Mouse (Mus musculus) liver, postnatal 0 days (tissue): ENCODE results near the gene Patl2. TPM values are rescaled to one million over a fixed set of nuclear protein-coding genes. Genes with fewer than 3 reads are reported as not detected.

Experiments
- ATAC-seq: fragments of 200-750 bp; cut with Nextera tagmentation; 2 replicates; pipeline ENCODE4 v1.8.0; 2017; ENCODE audit warnings: mild to moderate bottlenecking, moderate library complexity
- DNase-seq: peaks from one replicate; pipeline ENCODE4 v3.0.0-alpha.2; 2016
- H3K27ac ChIP-seq: fragments of 300-500 bp; sonication (generic); 2 replicates; pipeline ENCODE4 v1.5.1; 2014; ENCODE audit warnings: antibody characterized with exemption, moderate library complexity, mild to moderate bottlenecking, low read depth
- H3K27me3 ChIP-seq: fragments of 300-500 bp; sonication (generic); 2 replicates; pipeline ENCODE4 v1.6.1; 2014; ENCODE audit warnings: low read length, control low read depth, mixed read lengths; ENCODE audit not compliant: insufficient read depth
- H3K36me3 ChIP-seq: fragments of 300-500 bp; sonication (generic); replicated peaks from 2 replicates; pipeline ENCODE4 v1.6.1; 2014; ENCODE audit warnings: mild to moderate bottlenecking, control low read depth, low read length, moderate library complexity, mixed read lengths; ENCODE audit not compliant: insufficient read depth
- H3K4me1 ChIP-seq: fragments of 300-500 bp; sonication (generic); 2 replicates; pipeline ENCODE4 v1.6.1; 2014; ENCODE audit warnings: antibody characterized with exemption, mild to moderate bottlenecking, control low read depth; ENCODE audit not compliant: insufficient read depth
- H3K4me2 ChIP-seq: fragments of 300-500 bp; sonication (generic); 2 replicates; pipeline ENCODE4 v1.6.1; 2014; ENCODE audit warnings: low read depth, mild to moderate bottlenecking, low read length, moderate library complexity, mixed read lengths
- H3K4me3 ChIP-seq: fragments of 300-500 bp; sonication (generic); 2 replicates; pipeline ENCODE4 v1.5.1; 2014; ENCODE audit warnings: low read depth, low read length
- H3K9ac ChIP-seq: fragments of 300-500 bp; sonication (generic); replicated peaks from 2 replicates; pipeline ENCODE4 v1.6.1; 2014; ENCODE audit warnings: mild to moderate bottlenecking, moderate library complexity
- H3K9me3 ChIP-seq: fragments of 300-500 bp; sonication (generic); 2 replicates; pipeline ENCODE4 v1.6.1; 2016; ENCODE audit warnings: mild to moderate bottlenecking, control low read depth, low read length, mixed read lengths
- CTCF ChIP-seq: sonication (generic); IDR thresholded peaks from 2 replicates; pipeline ENCODE4 v1.5.1; 2016; ENCODE audit warnings: antibody characterized with exemption, low read depth
- EP300 ChIP-seq: IDR thresholded peaks from 2 replicates; pipeline ENCODE4 v1.6.1; 2016; ENCODE audit warnings: antibody characterized with exemption, low read depth, mild to moderate bottlenecking
- WGBS: fragments of 180-500 bp; shearing (Covaris S2); extraction: QIAGEN DNeasy Blood & Tissue Kit; methylation state at CpG from one replicate; pipeline ENCODE4 v1.1.7; 2014; ENCODE audit not compliant: insufficient replicate concordance; 5-methylcytosine and 5-hydroxymethylcytosine counted together
- polyA plus RNA-seq: library from polyadenylated mRNA; unstranded; fragments of >200 nt; fragmentation: Nextera tagmentation; extraction: Ambion mirVana; gene quantifications from 2 replicates; pipeline ENCODE4 v1.2.1, GENCODE M21; 2015

Patl2 gene
- polyA plus RNA-seq, 1 experiment from 2014 or later = 0.18 TPM

DNA sequence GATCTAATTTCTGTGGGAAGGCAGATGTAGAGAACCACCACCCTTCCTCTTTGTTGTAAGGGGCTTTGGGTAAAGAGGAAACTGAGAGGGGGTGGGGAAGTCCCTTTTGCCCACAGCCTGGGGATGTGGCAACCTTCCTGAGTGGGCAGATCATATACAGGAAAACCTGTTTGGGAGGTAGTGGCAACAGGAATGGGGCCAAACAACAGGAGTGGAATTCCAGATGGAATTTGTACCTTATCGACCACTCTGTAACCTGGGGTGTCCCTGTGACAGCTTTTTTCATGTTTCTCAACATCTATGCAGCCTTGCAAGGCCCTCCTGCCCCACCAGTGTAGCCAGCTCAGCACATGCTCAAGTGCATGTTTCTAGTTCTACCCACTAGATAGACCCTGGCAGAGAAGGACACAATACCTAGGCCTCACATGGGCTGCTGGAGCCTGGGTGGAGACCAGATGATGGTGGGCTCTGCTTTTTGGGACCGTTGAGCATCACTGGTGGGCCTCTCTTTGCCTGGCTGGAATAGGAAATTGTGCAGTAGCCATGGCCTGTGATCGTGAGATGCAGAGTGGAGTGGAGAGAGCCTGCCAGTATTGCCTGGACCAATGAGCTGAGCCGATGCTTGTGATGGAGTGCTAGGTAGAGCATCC lies 29.8 kb downstream of the Patl2 start:
- Histone ChIP-seq H3K27ac (peak overlapping the region; percentile 62), H3K36me3 (peaks cover 29% of the 10 kb centered on the region), H3K4me3 (no peak overlapping the region), H3K4me2 (peak overlapping the region; percentile 16; the same call in 1 of the 2 replicates), H3K4me1 (peaks cover 19% of the 10 kb centered on the region), H3K9ac (no peak overlapping the region), H3K27me3 (no peaks in the 10 kb centered on the region), H3K9me3 (no peaks in the 10 kb centered on the region)
- peak; percentile 60 for DNase-seq
- TF ChIP-seq CTCF (no peak), EP300 (peak; percentile 58; the same call in 1 of the 2 replicates)
- 50% methylated on average over 4 of the region's 4 CpGs for WGBS
- peak; percentile 89 for ATAC-seq

DNA sequence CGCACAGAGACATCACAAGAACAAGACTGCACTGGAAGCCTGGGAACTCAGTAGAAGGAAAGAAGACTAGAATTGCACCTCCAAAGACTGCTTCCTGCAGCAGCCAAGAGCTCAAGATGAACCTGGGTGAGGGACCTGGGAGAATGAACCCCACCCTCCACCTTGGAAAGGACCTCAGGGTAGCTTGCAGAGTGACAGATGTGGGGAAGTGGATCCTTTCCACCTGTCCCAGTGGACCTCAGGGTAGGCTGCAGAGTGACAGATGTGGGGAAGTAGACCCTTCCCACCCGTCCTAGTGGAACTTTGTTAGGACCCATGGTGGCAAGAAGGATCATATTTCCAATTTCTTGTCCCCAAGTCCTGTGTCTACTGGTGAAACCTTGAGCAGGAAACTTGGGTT lies 30.7 kb downstream of the Patl2 start:
- Histone ChIP-seq H3K36me3 (peaks cover 38% of the 10 kb centered on the region), H3K9ac (no peak overlapping the region), H3K27ac (peak overlapping the region; percentile 62), H3K27me3 (no peaks in the 10 kb centered on the region), H3K4me1 (peaks cover 28% of the 10 kb centered on the region), H3K4me2 (no peak overlapping the region), H3K4me3 (no peak overlapping the region), H3K9me3 (no peaks in the 10 kb centered on the region)
- no peak for ATAC-seq
- TF ChIP-seq CTCF (no peak), EP300 (no peak)
- no peak for DNase-seq
- WGBS = 56% methylated on average over 2 of the region's 2 CpGs

DNA sequence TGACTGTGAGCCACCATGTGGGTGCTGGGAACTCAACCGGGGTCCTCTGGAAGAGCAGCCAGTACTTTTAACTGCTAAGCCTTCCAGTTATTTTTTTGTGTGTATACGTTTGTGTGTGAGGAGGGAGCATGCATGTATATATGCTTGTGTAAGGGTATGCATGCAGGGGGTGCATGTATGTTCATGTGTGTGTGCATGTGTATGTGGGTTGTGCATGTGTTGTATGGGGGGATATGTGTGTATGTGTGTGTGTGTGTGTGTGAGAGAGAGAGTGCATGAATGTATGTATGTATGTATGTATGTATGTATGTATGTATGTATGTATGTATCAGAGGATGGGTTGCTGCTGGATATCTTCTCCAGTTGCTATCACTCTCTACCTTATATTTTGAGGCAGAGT lies 31.5 kb downstream of the Patl2 start:
- no peak for ATAC-seq
- 83% methylated on average over 2 of the region's 2 CpGs for WGBS
- H3K4me3 ChIP-seq = no peak overlapping the region

DNA sequence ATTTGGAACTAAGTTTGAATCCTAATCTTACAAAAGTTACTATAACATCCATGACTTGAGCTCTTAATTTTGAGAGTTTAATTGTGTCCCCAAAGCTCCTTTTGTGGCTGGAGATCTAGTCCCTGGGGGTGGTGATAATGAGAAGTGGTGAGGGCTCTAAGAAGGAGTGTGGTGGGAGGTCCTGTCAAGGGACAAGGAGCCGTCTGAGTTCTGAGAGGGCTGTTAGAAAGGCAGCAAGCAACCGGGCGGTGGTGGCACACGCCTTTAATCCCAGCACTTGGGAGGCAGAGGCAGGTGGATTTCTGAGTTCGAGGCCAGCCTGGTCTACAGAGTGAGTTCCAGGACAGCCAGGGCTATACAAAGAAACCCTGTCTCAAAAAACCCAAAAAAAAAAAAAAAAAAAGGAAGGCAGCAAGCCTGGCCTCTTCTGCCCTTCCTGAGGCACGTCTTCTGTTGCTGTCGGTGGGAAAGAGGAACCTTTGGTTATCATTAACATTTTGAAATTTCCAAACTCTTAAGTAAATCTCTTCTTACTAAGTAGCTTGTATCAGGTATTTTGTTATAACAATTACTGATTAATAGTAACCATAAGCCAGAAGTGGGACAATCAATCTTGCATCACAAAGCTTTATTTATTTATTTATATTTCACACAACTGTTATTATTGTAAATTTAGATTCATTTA lies 32.2 kb downstream of the Patl2 start:
- Histone ChIP-seq H3K36me3 (peaks cover 44% of the 10 kb centered on the region), H3K9me3 (no peaks in the 10 kb centered on the region), H3K27ac (0 out of 2 replicates have a peak overlapping the region, but pooled peaks have one; percentile 42), H3K4me2 (no peak overlapping the region), H3K9ac (no peak overlapping the region), H3K27me3 (no peaks in the 10 kb centered on the region), H3K4me1 (peaks cover 38% of the 10 kb centered on the region), H3K4me3 (no peak overlapping the region)
- ATAC-seq = no peak
- 57% methylated on average over 6 of the region's 7 CpGs for WGBS
- no peak for DNase-seq
- TF ChIP-seq CTCF = no peak
- no peak for TF ChIP-seq EP300

More for the DNA sequence above, 31.5 kb downstream of the Patl2 start:
- Histone ChIP-seq H3K27me3 (no peaks in the 10 kb centered on the region), H3K9ac (no peak overlapping the region), H3K4me1 (peaks cover 34% of the 10 kb centered on the region), H3K36me3 (peaks cover 44% of the 10 kb centered on the region), H3K4me2 (no peak overlapping the region), H3K27ac (0 out of 2 replicates have a peak overlapping the region, but pooled peaks have one; percentile 11), H3K9me3 (no peaks in the 10 kb centered on the region)
- TF ChIP-seq EP300 (no peak), CTCF (no peak)
- no peak for DNase-seq

DNA sequence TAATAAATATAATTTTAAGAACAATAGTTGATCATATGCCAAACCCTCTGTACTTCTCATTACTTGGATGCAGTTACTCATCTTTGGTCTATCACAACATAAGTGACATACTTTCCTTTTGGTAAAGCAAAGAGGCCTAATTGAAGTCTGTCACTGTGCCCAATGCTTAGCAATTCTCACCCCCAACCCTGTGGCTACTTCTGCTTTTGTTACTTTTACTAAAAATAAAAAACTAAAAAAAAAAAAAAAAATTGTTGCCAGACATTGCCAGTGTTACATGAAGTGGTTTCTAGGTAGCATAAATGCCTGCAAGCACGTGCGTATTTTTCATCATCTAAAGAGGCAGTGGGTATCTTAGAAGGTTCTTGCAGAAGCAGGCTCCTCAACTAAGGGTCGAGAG lies 33.1 kb downstream of the Patl2 start:
- H3K9ac ChIP-seq = no peak overlapping the region
- H3K4me1 ChIP-seq = peaks cover 38% of the 10 kb centered on the region
- no peaks in the 10 kb centered on the region for H3K9me3 ChIP-seq
- 63% methylated on average over 3 of the region's 3 CpGs for WGBS
- no peak overlapping the region for H3K4me2 ChIP-seq
- H3K4me3 ChIP-seq = no peak overlapping the region
- 0 out of 2 replicates have a peak overlapping the region, but pooled peaks have one; percentile 17 for H3K27ac ChIP-seq
- no peak for DNase-seq
- H3K27me3 ChIP-seq = no peaks in the 10 kb centered on the region
- TF ChIP-seq CTCF = no peak
- no peak for TF ChIP-seq EP300
- H3K36me3 ChIP-seq = peaks cover 44% of the 10 kb centered on the region
- ATAC-seq = no peak

DNA sequence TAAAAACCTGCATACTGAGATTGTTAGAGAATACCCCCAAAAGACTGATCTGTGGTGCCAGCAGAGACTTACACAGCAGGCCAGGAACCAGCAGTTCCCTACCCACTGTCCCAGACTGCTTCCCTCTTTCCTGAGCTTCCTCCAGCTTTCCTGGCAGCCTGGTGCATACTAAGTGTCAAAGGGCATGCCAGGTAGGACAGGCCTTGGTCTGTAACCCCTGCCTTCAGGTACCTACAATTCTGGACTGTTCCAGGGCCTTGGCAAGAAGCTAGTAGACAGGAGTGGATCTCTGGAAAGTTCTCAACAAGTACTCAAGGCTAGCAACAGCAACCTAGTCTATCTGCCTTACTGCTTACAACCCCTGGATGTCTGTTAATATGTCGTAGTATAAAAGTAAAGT lies 34.8 kb downstream of the Patl2 start:
- Histone ChIP-seq H3K27ac (no peak overlapping the region), H3K9ac (no peak overlapping the region), H3K4me1 (peaks cover 42% of the 10 kb centered on the region), H3K4me2 (peak overlapping the region; percentile 79), H3K36me3 (peaks cover 44% of the 10 kb centered on the region), H3K27me3 (no peaks in the 10 kb centered on the region), H3K9me3 (no peaks in the 10 kb centered on the region), H3K4me3 (no peak overlapping the region)
- TF ChIP-seq CTCF = no peak
- no peak for TF ChIP-seq EP300
- 79% methylated on average over 1 of the region's 1 CpGs for WGBS
- no peak for ATAC-seq
- DNase-seq = no peak
